Mouse (Mus musculus): ENCODE results near the gene Lactb. TPM values are rescaled to one million over a fixed set of nuclear protein-coding genes. Genes with fewer than 3 reads are reported as not detected.

Gene Lactb
- total RNA-seq (2022): 10 to 100 TPM; 18.3 to 23.1 (median 22.6) TPM

- peak; percentile 92 to 95 for DNase-seq (ENCODE audit: low spot score in 2 of 2)
Measured at GRCm38 (mm10) chr9:66975239-66975645, at the start of gene Lactb. TSS of gene Lactb (minus strand) at chr9:66975484.

DNA sequence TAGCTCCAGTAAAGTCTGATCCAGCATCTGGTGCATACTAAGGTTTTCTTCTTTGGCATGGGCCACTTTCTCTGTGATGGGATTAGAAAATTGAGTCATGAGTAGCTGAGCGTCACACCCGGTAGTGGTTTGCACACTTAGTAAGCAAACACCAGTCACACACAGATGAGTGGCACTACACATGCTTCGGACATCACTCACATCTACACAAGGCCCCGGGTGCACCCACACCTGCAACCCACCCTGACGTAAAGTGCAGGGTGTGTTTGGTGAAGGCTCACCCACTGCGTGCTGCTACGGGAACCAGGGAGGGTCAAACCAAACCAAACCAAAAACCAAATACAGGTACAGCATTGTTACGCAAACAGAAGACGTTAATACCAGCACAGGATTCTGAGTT lies 48.1 kb upstream of the Lactb start:
- DNase-seq (ENCODE audit: low spot score in 2 of 2): no peak

DNA sequence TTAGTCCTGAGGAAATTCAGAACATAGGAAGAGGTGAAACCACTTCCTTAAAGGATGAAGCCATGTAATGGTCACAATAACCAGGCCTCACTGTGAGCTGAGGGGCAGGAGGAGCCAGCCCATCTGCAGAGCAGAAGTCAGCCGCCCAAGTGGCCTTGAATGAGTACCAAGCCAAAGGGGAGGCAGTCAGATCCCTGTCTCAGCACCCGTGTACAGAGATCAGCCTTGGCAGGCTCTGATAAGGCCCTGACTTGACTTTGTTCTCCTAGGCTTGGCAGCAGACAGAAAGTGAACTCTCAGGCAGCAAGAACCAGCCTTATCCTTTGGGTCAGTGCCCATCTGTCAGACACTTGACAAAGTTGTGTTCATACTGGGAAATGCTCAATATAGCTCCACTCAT lies 44.8 kb upstream of the Lactb start:
- DNase-seq (ENCODE audit: low spot score in 2 of 2): no peak

- no peak for DNase-seq (ENCODE audit: low spot score in 2 of 2)
Measured at GRCm38 (mm10) chr9:67013501-67013900, 38.2 kb upstream of the Lactb start.

- peak; percentile 82 to 87 for DNase-seq (ENCODE audit: low spot score in 2 of 2)
Measured at GRCm38 (mm10) chr9:67012470-67012869, 37.2 kb upstream of the Lactb start.

- DNase-seq (ENCODE audit: low spot score in 2 of 2): no peak
Measured at GRCm38 (mm10) chr9:67011483-67011882, 36.2 kb upstream of the Lactb start.

DNA sequence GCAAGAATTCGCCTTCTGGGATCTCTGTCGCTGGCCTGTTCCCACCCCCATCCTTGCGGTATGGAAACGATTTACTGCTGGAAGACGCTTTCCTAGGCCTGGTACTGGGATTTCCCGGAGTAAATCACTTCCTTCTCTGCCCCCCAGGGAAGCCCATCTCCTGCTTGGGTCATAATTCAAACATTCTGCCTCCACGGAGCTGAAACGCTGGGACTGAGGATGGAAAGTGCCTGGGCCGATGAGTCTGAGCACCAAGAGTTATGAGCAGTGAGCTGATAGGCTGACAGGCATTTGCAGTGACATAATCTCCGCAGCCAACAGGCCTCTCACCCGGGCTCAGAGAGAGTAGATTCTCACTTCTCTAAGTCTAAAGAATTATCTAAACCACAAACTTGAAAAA lies 33.5 kb upstream of the Lactb start:
- DNase-seq (ENCODE audit: low spot score in 2 of 2): no peak

GRCm38 (mm10) chr9:67006376-67006775 lies 31.1 kb upstream of the Lactb start:
- DNase-seq (ENCODE audit: low spot score in 2 of 2): no peak

- DNase-seq (ENCODE audit: low spot score in 2 of 2): no peak
Measured at GRCm38 (mm10) chr9:67005161-67005742, 30.0 kb upstream of the Lactb start.

GRCm38 (mm10) chr9:67003656-67004055 lies 28.4 kb upstream of the Lactb start:
- DNase-seq (ENCODE audit: low spot score in 2 of 2): no peak

DNA sequence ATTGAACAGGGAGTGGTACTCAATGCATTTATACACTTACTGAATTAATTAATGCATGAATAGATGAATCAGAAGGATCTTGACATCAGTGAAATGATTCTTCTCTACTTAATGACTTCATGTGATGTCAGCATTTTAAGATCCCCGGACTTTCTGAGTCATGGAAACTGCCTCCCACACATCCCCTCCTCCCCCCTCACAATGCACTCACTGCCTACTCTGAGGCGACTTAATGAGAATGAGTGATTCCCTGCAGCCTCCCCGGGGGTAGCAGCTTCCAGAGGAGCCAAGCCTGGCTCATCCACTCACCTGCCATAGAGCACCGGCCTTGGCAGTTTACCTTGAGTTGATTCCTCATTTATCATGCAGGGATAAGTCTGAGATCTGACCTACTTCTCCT lies 27.9 kb upstream of the Lactb start:
- no peak for DNase-seq (ENCODE audit: low spot score in 2 of 2)

DNA sequence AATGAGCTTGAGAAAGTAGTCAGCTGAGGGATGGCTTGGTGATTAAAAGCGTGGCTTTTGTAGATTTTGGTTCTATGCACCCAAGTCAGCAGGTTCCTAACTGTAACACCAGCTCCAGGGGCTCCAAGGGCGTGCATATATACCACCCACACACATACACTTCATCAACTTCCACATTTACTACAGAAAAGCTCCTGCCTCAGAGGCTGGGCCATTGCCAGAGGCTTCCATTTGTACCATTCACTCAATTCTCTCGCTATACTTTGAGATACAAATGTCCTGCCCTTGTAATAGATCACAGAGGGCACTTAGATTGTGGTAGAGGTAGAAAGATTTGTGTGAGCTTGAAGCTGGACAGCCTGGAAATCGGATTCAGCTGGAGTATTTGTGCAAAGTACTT lies 26.2 kb upstream of the Lactb start:
- DNase-seq (ENCODE audit: low spot score in 2 of 2): no peak

DNA sequence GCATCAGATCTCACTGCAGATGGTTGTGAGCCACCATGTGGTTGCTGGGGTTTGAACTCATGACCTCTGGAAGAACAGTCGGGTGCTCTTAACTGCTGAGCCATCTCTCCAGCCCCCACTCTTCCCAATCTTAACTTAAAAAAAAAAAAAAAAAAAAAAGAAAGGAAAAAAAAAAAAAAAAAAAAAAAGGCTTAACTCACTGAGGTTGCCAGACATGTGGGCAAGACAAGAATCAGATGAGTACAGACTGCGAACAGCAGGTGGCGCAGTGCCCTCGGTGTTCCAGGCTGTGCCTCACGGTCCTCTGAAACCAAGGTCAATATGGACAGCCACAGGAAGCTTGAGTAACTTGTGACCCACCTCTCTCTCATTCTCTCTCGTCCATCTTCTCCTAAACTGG lies 25.8 kb upstream of the Lactb start:
- DNase-seq (ENCODE audit: low spot score in 2 of 2): peak; percentile 64 to 67

GRCm38 (mm10) chr9:66999698-67000097 lies 24.4 kb upstream of the Lactb start:
- DNase-seq (ENCODE audit: low spot score in 2 of 2): no peak

DNA sequence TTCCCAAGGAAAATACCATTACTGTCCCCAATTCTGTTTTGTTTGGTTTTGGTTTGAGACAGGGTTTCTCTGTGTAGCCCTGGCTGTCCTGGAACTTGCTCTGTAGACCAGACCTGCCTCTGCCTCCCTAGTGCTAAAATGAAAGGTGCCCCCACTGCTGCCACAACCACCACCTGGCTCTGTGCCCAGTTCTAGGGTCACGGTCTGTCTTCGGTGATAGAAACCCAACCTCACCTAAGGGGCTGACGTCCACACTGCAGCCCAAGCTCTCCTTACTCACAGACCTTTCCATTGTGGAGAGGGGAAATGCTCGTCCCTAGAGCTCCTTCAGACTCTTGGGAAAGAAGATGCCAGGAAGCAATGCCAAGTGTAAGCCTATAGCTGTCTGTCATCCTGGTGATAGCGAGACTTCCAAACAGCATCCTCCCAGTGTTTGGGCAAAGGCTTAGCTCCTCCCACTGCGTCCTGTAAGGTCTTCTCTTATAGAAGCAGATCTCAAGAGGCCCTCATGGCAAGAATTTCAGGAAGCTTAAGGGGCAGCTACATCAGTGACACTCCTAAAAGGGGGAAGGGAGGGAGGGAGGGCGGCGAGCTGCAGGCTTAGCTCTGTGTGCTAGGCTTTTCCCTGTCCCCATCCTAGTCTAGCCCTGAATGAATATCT lies 16.6 kb upstream of the Lactb start:
- no peak for DNase-seq (ENCODE audit: low spot score in 2 of 2)

DNA sequence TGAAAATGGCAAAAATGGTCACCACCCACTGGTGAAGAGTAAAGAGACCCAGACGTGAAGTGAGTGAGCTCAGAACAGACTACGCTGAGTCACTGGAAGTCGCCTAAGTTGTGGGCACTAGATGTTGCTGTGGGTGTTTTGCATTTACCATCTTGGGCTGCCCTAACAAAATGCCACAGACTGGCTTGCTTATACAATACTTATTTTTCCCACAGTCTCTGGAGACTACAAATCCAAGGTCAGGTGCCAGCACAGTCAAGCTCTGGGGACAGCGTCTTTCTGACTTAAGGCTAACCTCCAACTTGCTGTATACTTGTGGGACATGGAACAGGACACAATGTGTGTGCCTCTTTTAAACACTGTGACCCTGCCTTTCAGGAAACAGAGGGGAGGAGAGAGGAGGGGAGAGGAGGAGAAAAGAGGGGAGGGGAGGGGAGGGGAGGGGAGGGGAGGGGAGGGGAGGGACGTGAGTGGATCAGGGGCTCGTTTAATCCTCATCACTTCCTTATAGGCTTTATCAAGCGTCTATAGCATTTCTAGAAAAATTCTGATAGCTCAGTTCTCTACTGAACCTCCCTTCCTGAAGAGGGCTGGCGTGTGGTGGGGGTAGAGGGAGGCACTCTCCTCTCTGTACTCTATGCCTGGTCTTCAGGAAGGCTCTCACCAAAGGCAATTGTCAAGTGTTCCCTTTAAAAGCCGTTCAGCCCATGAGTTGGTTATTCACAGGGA lies 15.9 kb upstream of the Lactb start:
- DNase-seq (ENCODE audit: low spot score in 2 of 2): no peak

GRCm38 (mm10) chr9:66990046-66990445 lies 14.8 kb upstream of the Lactb start:
- DNase-seq (ENCODE audit: low spot score in 2 of 2): no peak

DNA sequence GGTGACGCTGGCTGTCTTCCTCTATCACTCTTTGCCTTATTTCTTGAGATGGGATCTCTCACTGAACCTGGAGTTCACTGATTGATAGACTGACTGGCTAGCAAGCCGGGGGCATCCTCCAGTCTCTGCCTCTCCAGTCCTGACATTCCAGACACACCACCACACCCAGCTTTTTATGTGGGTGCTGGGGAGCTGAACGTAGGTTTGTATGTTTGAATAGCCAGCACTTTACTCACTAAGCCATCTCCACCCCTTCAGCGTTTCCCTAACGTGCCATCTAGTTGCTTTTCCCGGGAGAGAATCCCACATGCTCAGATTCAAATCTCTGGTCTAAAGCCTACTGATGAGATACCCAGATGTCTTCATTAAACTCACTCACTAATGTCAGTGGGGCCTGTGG lies 14.3 kb upstream of the Lactb start:
- DNase-seq (ENCODE audit: low spot score in 2 of 2): no peak

- DNase-seq (ENCODE audit: low spot score in 2 of 2): no peak
Measured at GRCm38 (mm10) chr9:66988888-66989414, 13.7 kb upstream of the Lactb start.

- DNase-seq (ENCODE audit: low spot score in 2 of 2): no peak
Measured at GRCm38 (mm10) chr9:66988198-66988887, 13.1 kb upstream of the Lactb start.

DNA sequence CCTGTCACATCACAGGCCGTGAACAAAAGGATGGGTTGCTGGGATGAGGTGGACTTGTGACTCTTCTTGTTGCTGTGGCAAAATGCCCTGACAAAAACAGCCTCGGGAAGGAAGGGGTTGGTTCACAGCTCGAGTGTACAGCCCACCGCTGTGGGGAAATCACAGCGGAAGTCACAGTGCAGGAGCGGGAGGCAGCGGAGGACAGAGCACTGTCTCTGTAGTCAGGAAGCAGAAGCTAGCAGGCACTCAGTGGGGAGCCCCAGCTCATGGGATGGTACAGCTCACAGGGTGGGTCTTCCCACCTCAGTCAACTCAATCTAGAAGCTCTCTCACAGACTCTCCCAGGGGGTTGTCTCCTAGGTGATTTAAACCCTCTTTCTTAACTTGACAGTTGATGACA lies 10.1 kb upstream of the Lactb start:
- no peak for DNase-seq (ENCODE audit: low spot score in 2 of 2)

DNA sequence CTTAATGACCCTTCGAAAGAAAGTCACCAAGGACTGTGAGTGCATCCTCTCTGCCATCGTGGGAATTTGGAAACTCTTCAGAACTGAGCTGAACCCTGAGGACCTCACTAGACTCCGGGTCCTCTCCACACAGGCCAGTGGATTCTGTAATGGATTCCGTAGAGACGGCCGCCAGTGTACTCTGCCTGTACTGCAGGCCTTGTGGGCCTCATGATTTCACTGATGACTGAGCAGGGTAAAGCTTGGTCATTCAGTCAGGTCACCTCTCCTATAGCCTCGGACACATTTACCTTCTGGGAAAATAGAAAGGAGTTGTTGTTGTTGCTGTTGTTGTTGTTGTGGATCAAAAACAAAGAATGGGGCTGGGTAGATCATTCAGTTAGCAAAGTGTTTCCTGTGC lies 6.8 kb upstream of the Lactb start:
- no peak for DNase-seq (ENCODE audit: low spot score in 2 of 2)
